Mouse (Mus musculus): Measurements from ENCODE around the gene Inpp5f. TPM values are rescaled to one million over a fixed set of nuclear protein-coding genes. Genes with fewer than 3 reads are reported as not detected.
A peak's percentile ranks its signal among the peaks of the same experiment; 100 is the strongest.

The Inpp5f gene
- polyA plus RNA-seq, 1 experiment, result 0.05 TPM

DNA sequence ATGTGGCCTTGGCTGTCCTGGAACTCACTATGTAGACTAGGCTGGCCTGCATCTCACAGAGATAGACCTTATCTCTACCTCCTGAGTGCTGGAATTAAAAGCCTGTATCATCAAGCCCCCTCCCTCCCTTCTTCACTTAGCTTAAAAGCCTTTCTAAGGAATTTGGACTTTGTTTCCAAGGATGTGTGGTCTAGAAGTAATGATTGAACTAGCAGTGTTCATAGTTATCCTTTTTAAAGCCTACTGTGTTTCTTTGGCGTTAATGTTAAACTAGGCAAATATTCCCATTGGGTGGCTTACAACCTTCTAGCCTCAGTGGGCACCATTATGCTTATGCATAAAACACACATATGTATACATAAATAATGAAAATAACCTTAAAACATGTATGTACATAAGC, 16.6 kb downstream of the Inpp5f start:
- Histone ChIP-seq H3K36me3 (ENCODE audit: control insufficient read depth) (no peaks in the 10 kb centered on the region), H3K4me3 (replicated peaks) (no peak overlapping the region), H3K27me3 (ENCODE audit: control insufficient read depth) (no peaks in the 10 kb centered on the region), H3K4me1 (ENCODE audit: control insufficient read depth) (peaks cover 11% of the 10 kb centered on the region), H3K9me3 (ENCODE audit: control insufficient read depth, low read length) (no peaks in the 10 kb centered on the region)
- no peak for TF ChIP-seq GATA1 (IDR thresholded peaks at IDR 0.05; ENCODE audit: low read length)
- TF ChIP-seq TAL1 (IDR thresholded peaks at IDR 0.05; ENCODE audit: low read length), result no peak

DNA sequence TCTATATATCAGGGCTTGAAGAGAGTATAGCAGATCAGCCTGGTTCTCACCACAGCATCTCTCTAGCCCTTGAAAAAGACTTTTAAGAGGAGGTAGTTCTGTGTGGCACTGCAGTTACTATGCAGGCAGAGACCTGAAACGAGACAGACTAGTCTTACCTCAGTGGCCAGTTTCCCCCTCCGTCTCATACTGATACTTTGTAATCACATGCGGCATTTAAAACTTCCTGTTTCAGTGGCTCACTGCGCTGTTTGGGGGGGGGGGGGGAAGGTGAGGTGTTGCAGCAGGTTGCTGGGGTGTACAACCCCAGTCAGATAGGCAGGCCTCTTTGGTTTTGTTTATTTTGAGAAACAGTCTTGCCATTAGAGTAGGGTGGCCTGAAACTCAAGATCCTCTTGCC, 22.0 kb downstream of the Inpp5f start:
- H3K9me3 ChIP-seq (ENCODE audit: control insufficient read depth, low read length), result no peaks in the 10 kb centered on the region
- H3K36me3 ChIP-seq (ENCODE audit: control insufficient read depth), result peaks cover 4% of the 10 kb centered on the region; the same call in 1 of the 2 replicates
- H3K4me3 ChIP-seq (replicated peaks), result no peak overlapping the region

DNA sequence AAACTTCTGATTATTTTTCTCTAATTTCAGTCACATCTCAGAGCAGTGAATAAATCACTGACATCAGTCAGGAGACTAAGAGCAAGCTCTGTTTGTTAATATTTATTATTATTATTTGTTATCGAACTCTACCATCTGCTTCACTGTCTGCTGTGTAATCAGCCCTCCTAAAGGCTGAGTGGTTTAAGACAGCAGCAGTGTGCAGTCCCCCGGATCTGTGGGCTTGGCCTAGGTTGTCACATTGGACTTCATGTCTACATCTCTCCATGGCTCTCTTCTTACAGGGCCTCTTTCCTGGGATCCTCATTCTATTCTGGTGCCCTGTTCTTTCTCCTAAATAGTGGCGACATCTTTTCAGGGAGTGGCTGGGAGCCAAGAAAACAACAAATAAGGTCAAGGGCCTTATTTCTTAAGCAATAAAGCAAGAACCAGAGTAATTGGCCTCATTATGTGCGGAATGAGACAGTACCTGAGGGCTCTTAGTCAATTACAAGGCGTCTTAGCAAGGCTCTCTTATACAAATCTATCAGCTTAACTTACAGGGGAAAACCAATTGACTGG, 28.9 kb downstream of the Inpp5f start:
- no peak for TF ChIP-seq GATA1 (IDR thresholded peaks at IDR 0.05; ENCODE audit: low read length)
- Histone ChIP-seq H3K4me3 (replicated peaks) (no peak overlapping the region), H3K36me3 (ENCODE audit: control insufficient read depth) (peaks cover 4% of the 10 kb centered on the region; the same call in 1 of the 2 replicates), H3K27me3 (ENCODE audit: control insufficient read depth) (no peaks in the 10 kb centered on the region), H3K9me3 (ENCODE audit: control insufficient read depth, low read length) (no peaks in the 10 kb centered on the region), H3K4me1 (ENCODE audit: control insufficient read depth) (no peaks in the 10 kb centered on the region; the same call in 1 of the 2 replicates)

More for the DNA sequence above, 22.0 kb downstream of the Inpp5f start:
- TF ChIP-seq TAL1 (IDR thresholded peaks at IDR 0.05; ENCODE audit: low read length) (no peak), GATA1 (IDR thresholded peaks at IDR 0.05; ENCODE audit: low read length) (no peak)
- no peaks in the 10 kb centered on the region for H3K27me3 ChIP-seq (ENCODE audit: control insufficient read depth)
- H3K4me1 ChIP-seq (ENCODE audit: control insufficient read depth), result no peaks in the 10 kb centered on the region; the same call in 1 of the 2 replicates

DNA sequence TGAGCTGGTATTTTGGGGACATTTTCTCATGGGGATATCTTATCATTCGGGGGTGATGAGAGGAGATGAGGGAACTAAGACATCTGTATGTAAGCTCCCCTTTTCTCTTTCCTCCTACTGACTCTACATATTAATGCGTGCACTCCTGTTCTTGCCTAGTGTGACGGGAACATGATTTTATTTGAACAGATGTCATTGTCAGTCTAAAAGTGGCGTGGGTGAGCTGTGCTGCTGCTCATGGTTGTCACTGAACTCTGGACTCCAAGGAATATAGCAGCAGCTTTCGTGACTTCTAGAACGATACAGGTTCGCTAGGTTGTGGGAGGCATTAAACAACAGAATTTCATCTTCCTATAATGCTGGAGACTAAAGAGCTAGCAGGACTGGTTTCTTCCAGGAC, 30.4 kb downstream of the Inpp5f start:
- Histone ChIP-seq H3K27me3 (ENCODE audit: control insufficient read depth) (no peaks in the 10 kb centered on the region), H3K4me3 (replicated peaks) (no peak overlapping the region), H3K36me3 (ENCODE audit: control insufficient read depth) (peaks cover 2% of the 10 kb centered on the region; the same call in 1 of the 2 replicates), H3K4me1 (ENCODE audit: control insufficient read depth) (no peaks in the 10 kb centered on the region), H3K9me3 (ENCODE audit: control insufficient read depth, low read length) (no peaks in the 10 kb centered on the region)
- TF ChIP-seq TAL1 (IDR thresholded peaks at IDR 0.05; ENCODE audit: low read length) (no peak), GATA1 (IDR thresholded peaks at IDR 0.05; ENCODE audit: low read length) (no peak)

DNA sequence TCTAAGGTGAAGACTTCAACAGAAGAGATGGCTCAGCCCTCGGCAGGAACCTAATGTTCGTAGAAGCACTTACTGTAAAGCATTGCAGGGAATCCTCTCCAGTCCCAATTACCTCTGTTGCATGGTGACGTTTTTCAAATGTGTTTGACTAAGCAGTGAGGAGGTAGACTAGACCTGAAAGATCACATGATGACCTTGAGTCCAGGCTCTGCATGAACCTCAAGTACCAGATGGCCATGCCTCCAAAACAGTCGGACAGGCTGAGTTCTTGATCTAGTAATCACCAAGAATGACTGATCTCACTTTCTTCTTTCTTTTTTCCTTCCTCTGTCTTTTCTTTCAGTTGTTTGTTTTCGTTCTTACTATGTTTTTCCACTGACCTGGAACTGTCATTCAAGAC, 31.3 kb downstream of the Inpp5f start:
- TF ChIP-seq GATA1 (IDR thresholded peaks at IDR 0.05; ENCODE audit: low read length), result no peak
- no peak for TF ChIP-seq TAL1 (IDR thresholded peaks at IDR 0.05; ENCODE audit: low read length)
- Histone ChIP-seq H3K27me3 (ENCODE audit: control insufficient read depth) (no peaks in the 10 kb centered on the region), H3K36me3 (ENCODE audit: control insufficient read depth) (no peaks in the 10 kb centered on the region), H3K4me1 (ENCODE audit: control insufficient read depth) (no peaks in the 10 kb centered on the region), H3K4me3 (replicated peaks) (no peak overlapping the region), H3K9me3 (ENCODE audit: control insufficient read depth, low read length) (no peaks in the 10 kb centered on the region)

DNA sequence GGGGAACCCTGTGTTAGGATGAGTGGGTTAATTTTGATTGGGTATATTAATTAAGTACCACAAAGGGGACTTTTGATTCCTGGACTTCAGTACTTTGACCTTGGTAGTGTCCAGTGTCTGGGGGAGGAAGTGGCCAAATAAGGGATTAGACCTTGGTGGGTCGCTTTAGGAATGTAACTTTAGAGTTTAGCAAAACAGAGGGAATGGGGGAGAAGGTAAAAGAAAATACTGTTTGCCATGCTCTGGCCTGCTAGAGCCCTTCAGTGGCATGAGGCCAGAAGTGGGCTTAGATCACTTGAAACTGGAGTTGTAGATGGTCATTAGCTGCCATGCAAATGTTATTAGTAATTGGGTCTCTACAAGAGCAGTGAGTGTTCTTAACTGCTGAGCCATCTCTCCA, 45.8 kb downstream of the Inpp5f start:
- Histone ChIP-seq H3K9me3 (ENCODE audit: control insufficient read depth, low read length) (no peaks in the 10 kb centered on the region), H3K4me3 (replicated peaks) (no peak overlapping the region), H3K27me3 (ENCODE audit: control insufficient read depth) (no peaks in the 10 kb centered on the region), H3K4me1 (ENCODE audit: control insufficient read depth) (peaks cover 7% of the 10 kb centered on the region), H3K36me3 (ENCODE audit: control insufficient read depth) (peaks cover 3% of the 10 kb centered on the region; the same call in 1 of the 2 replicates)
- TF ChIP-seq TAL1 (IDR thresholded peaks at IDR 0.05; ENCODE audit: low read length) (no peak), GATA1 (IDR thresholded peaks at IDR 0.05; ENCODE audit: low read length) (no peak)

DNA sequence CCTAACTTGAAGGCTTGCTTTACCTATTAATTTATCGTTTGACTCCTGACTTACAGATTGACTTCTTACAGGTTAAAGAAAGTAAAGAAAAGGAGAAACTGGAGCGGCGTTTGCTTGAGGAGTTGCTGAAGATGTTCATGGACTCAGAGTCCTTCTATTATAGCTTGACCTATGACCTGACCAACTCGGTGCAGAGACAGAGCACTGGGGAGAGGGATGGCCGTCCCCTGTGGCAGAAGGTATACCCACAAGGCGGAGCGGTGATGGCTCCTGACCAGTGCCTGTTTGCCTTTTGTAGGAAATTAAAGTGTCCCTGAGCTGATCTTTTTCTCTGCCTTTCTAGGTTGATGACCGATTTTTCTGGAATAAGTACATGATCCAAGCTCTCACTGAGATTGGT, 52.8 kb downstream of the Inpp5f start:
- Histone ChIP-seq H3K4me1 (ENCODE audit: control insufficient read depth) (peaks cover 50% of the 10 kb centered on the region), H3K4me3 (replicated peaks) (no peak overlapping the region), H3K9me3 (ENCODE audit: control insufficient read depth, low read length) (peaks cover 2% of the 10 kb centered on the region; the same call in 1 of the 2 replicates), H3K36me3 (ENCODE audit: control insufficient read depth) (peaks cover 28% of the 10 kb centered on the region), H3K27me3 (ENCODE audit: control insufficient read depth) (no peaks in the 10 kb centered on the region)
- no peak for TF ChIP-seq GATA1 (IDR thresholded peaks at IDR 0.05; ENCODE audit: low read length)
- TF ChIP-seq TAL1 (IDR thresholded peaks at IDR 0.05; ENCODE audit: low read length), result no peak

DNA sequence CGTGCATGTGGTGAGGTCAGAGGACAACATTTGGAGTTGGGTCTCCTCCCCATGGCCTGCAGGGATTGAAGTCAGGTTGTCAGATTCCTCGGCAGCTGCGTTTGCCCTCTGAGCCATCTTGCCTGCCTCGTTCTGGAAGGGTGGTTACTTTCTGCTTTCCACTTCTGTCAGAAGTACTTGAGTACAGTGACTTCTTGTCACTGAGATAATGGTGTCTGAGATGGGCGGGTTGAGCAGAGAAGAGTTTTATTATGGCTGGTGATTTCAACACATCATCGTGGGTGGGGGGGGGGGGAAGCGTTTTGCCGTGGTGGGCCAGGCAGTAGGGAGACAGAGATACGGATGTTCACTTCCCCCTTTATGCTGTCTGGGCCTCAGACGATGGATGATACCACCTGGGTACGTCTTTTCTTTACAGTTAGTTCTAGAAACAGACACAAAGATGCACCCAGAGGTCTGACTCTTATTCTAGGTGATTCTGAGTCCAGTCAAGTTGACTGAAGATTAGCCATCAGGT, 53.8 kb downstream of the Inpp5f start:
- Histone ChIP-seq H3K4me1 (ENCODE audit: control insufficient read depth) (peaks cover 47% of the 10 kb centered on the region), H3K36me3 (ENCODE audit: control insufficient read depth) (peaks cover 27% of the 10 kb centered on the region)

DNA sequence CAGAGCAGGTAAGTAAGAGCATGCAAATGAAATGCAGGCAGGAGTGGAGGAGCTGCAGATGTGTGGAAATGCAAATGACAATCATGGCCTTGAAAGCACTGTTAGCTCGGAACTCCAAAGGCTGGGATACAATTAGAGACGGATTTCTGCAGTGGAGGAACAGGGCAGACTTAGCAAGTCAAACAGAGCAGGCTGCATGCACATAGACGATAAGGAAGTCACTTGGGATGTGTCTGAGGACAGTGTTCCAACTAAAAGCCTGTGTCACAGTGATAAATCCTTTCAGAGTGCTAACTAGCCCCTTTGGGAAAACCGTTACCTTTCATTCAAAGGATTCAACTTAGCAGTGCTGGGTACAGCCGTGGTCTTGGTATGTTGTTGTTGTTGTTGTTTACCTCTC, 56.7 kb downstream of the Inpp5f start:
- Histone ChIP-seq H3K4me1 (ENCODE audit: control insufficient read depth) (peaks cover 68% of the 10 kb centered on the region), H3K27me3 (ENCODE audit: control insufficient read depth) (no peaks in the 10 kb centered on the region), H3K36me3 (ENCODE audit: control insufficient read depth) (peaks cover 28% of the 10 kb centered on the region), H3K4me3 (replicated peaks) (no peak overlapping the region), H3K9me3 (ENCODE audit: control insufficient read depth, low read length) (peaks cover 2% of the 10 kb centered on the region; the same call in 1 of the 2 replicates)
- peak; percentile 62 for TF ChIP-seq TAL1 (IDR thresholded peaks at IDR 0.05; ENCODE audit: low read length)
- TF ChIP-seq GATA1 (IDR thresholded peaks at IDR 0.05; ENCODE audit: low read length), result no peak

More for the DNA sequence above, 53.8 kb downstream of the Inpp5f start:
- Histone ChIP-seq H3K27me3 (ENCODE audit: control insufficient read depth) (no peaks in the 10 kb centered on the region), H3K9me3 (ENCODE audit: control insufficient read depth, low read length) (peaks cover 2% of the 10 kb centered on the region; the same call in 1 of the 2 replicates), H3K4me3 (replicated peaks) (no peak overlapping the region)
- TF ChIP-seq GATA1 (IDR thresholded peaks at IDR 0.05; ENCODE audit: low read length), result no peak
- TF ChIP-seq TAL1 (IDR thresholded peaks at IDR 0.05; ENCODE audit: low read length), result no peak

All from erythroblast, embryonic 14.5 days (primary cell).